8 mouse cellular contexts compared by ENCODE assay signal in genomic region chr7:19290969-19291596, GRCm38 (mm10). TPM values are rescaled to one million over a fixed set of nuclear protein-coding genes. Genes with fewer than 3 reads are reported as not detected.
DNase-seq lines count a peak whose midpoint lies in the region; ATAC-seq and TF ChIP-seq lines count a peak whose summit lies in the region.

No protein-coding gene starts in this region.

- H3K4me1 ChIP-seq in forebrain, embryonic 14.5 days (ENCODE audit: control insufficient read depth, insufficient read depth, low read length) = peaks cover 10% of the 10 kb centered on the region
- H3K4me1 ChIP-seq in hindbrain, embryonic 12.5 days = peaks cover 15% of the 10 kb centered on the region
- peaks cover 15% of the 10 kb centered on the region for H3K4me1 ChIP-seq in liver, postnatal 0 days (ENCODE audit: insufficient read depth)
- no peaks in the 10 kb centered on the region for H3K4me1 ChIP-seq in small intestine, adult 2 months (ENCODE audit: control insufficient read depth, insufficient read depth, insufficient read length, low read length)

- H3K4me2 ChIP-seq in forebrain, embryonic 14.5 days (ENCODE audit: low read length) = peak overlapping the region; percentile 43
- H3K4me2 ChIP-seq in hindbrain, embryonic 12.5 days (replicated peaks) = peak overlapping the region; percentile 54
- H3K4me2 ChIP-seq in liver, postnatal 0 days (ENCODE audit: low read depth, low read length) = peak overlapping the region; percentile 75

- peak overlapping the region; percentile 9; the same call in 1 of the 2 replicates for H3K4me3 ChIP-seq in forebrain, embryonic 14.5 days (ENCODE audit: low read depth, low read length)
- H3K4me3 ChIP-seq in hindbrain, embryonic 12.5 days = peak overlapping the region; percentile 19
- H3K4me3 ChIP-seq in liver, postnatal 0 days (ENCODE audit: low read depth, low read length) = peak overlapping the region; percentile 44
- peak overlapping the region; percentile 58 for H3K4me3 ChIP-seq in small intestine, adult 2 months (ENCODE audit: low read depth, low read length)

- no peak for TF ChIP-seq EP300 in liver, postnatal 0 days (IDR thresholded peaks at IDR 0.05; ENCODE audit: low read depth)

- WGBS in forebrain, embryonic 14.5 days = 4% methylated on average over 20 of the region's 20 CpGs
- WGBS in hindbrain, embryonic 12.5 days = 2% methylated on average over 20 of the region's 20 CpGs
- WGBS in liver, postnatal 0 days (ENCODE audit: insufficient replicate concordance) = 3% methylated on average over 20 of the region's 20 CpGs
- WGBS in small intestine, adult 2 months = 3% methylated on average over 20 of the region's 20 CpGs

- peaks cover 54% of the 10 kb centered on the region for H3K36me3 ChIP-seq in forebrain, embryonic 14.5 days (ENCODE audit: control insufficient read depth, insufficient read depth, low read length)
- peaks cover 42% of the 10 kb centered on the region for H3K36me3 ChIP-seq in hindbrain, embryonic 12.5 days
- no peaks in the 10 kb centered on the region for H3K36me3 ChIP-seq in liver, postnatal 0 days (replicated peaks; ENCODE audit: insufficient read depth, low read length)
- H3K36me3 ChIP-seq in small intestine, adult 2 months (ENCODE audit: control insufficient read depth, insufficient read depth, low read length) = no peaks in the 10 kb centered on the region

- no peaks in the 10 kb centered on the region for H3K27me3 ChIP-seq in forebrain, embryonic 14.5 days (replicated peaks; ENCODE audit: control insufficient read depth, insufficient read depth, low read length)
- H3K27me3 ChIP-seq in hindbrain, embryonic 12.5 days = no peaks in the 10 kb centered on the region
- H3K27me3 ChIP-seq in liver, postnatal 0 days (ENCODE audit: insufficient read depth, low read length) = 0 out of 2 replicates have a peak, but pooled peaks cover 3% of the 10 kb centered on the region
- no peaks in the 10 kb centered on the region for H3K27me3 ChIP-seq in small intestine, adult 2 months (ENCODE audit: control insufficient read depth, insufficient read depth, low read length)

- peak overlapping the region; percentile 29; the same call in 1 of the 2 replicates for H3K9ac ChIP-seq in forebrain, embryonic 14.5 days (ENCODE audit: low read length)
- H3K9ac ChIP-seq in hindbrain, embryonic 12.5 days = peak overlapping the region; percentile 38; the same call in 1 of the 2 replicates
- peak overlapping the region; percentile 46 for H3K9ac ChIP-seq in liver, postnatal 0 days (replicated peaks)

- peak overlapping the region; percentile 27; the same call in 1 of the 2 replicates for H3K27ac ChIP-seq in forebrain, embryonic 14.5 days (ENCODE audit: low read depth, low read length)
- peak overlapping the region; percentile 64 for H3K27ac ChIP-seq in hindbrain, embryonic 12.5 days
- H3K27ac ChIP-seq in liver, postnatal 0 days (ENCODE audit: low read depth) = 0 out of 2 replicates have a peak overlapping the region, but pooled peaks have one; percentile 16
- H3K27ac ChIP-seq in small intestine, adult 2 months (ENCODE audit: insufficient read depth, low read depth, low read length) = no peak overlapping the region

- peak; percentile 49; the same call in 1 of the 2 replicates for ATAC-seq in forebrain, embryonic 14.5 days
- peak; percentile 47 for ATAC-seq in hindbrain, embryonic 12.5 days (ENCODE audit: low FRiP score)
- peak; percentile 55 for ATAC-seq in liver, postnatal 0 days

- TF ChIP-seq CTCF in liver, postnatal 0 days (IDR thresholded peaks at IDR 0.05; ENCODE audit: low read depth) = no peak
- TF ChIP-seq CTCF in small intestine, adult 2 months (IDR thresholded peaks at IDR 0.05; ENCODE audit: extremely low read depth, insufficient read length, insufficient replicate concordance, low read depth, low read length) = no peak

- no peak for TF ChIP-seq POLR2A in small intestine, adult 2 months (IDR thresholded peaks at IDR 0.05; ENCODE audit: low read depth, low read length)

- DNase-seq in right cerebral cortex, postnatal 4 days = peak; percentile 58
- no peak for DNase-seq in right cerebral cortex, adult 18-20 months
- no peak for DNase-seq in forebrain, embryonic 14.5 days (ENCODE audit: low spot score)
- DNase-seq in liver, postnatal 0 days = peak; percentile 58
- DNase-seq in urinary bladder, postnatal 4 days (ENCODE audit: low spot score in 2 of 2) = no peak
- DNase-seq in spleen, adult 12 weeks (ENCODE audit: low spot score) = no peak

- H3K9me3 ChIP-seq in forebrain, embryonic 14.5 days (replicated peaks; ENCODE audit: control insufficient read depth, low read length) = no peaks in the 10 kb centered on the region
- no peaks in the 10 kb centered on the region for H3K9me3 ChIP-seq in hindbrain, embryonic 12.5 days (replicated peaks)
- H3K9me3 ChIP-seq in liver, postnatal 0 days (ENCODE audit: low read length) = no peaks in the 10 kb centered on the region

RNA-seq across cellular contexts. Expression of gene Rtn2, which starts 8.7 kb away (rescaled TPM):
- polyA plus RNA-seq in forebrain, embryonic 14.5 days (2014; fragmentation: Nextera tagmentation; extraction: Ambion mirVana) = 102 and 109 TPM in 2 replicates
- polyA plus RNA-seq in hindbrain, embryonic 12.5 days (2016; fragmentation: Nextera tagmentation; extraction: Ambion mirVana) = 67.8 and 68.0 TPM in 2 replicates
- polyA plus RNA-seq in liver, postnatal 0 days (2015; fragmentation: Nextera tagmentation; extraction: Ambion mirVana) = 1.5 and 4.6 TPM in 2 replicates
- polyA plus RNA-seq in small intestine, adult 2 months (2012; rRNA removed) = 6.7 and 11.7 TPM in 2 replicates

RNA-seq across cellular contexts. Expression of gene Ppm1n, which starts 11.2 kb away (rescaled TPM):
- 0.30 and 0.67 TPM in 2 replicates for polyA plus RNA-seq in forebrain, embryonic 14.5 days (2014; fragmentation: Nextera tagmentation; extraction: Ambion mirVana)
- polyA plus RNA-seq in hindbrain, embryonic 12.5 days (2016; fragmentation: Nextera tagmentation; extraction: Ambion mirVana) = 0.17 TPM in 1 of 2 replicates, not detected in the other
- 0.15 TPM in 1 of 2 replicates, not detected in the other for polyA plus RNA-seq in liver, postnatal 0 days (2015; fragmentation: Nextera tagmentation; extraction: Ambion mirVana)
- polyA plus RNA-seq in small intestine, adult 2 months (2012; rRNA removed) = 1.8 and 11.8 TPM in 2 replicates

RNA-seq across cellular contexts. Expression of gene Fosb, which starts 18.8 kb away (rescaled TPM):
- 0.17 TPM in 1 of 2 replicates, not detected in the other for polyA plus RNA-seq in forebrain, embryonic 14.5 days (2014; fragmentation: Nextera tagmentation; extraction: Ambion mirVana)
- polyA plus RNA-seq in hindbrain, embryonic 12.5 days (2016; fragmentation: Nextera tagmentation; extraction: Ambion mirVana) = 0.10 TPM in 1 of 2 replicates, not detected in the other
- 0.06 TPM in 1 of 2 replicates, not detected in the other for polyA plus RNA-seq in liver, postnatal 0 days (2015; fragmentation: Nextera tagmentation; extraction: Ambion mirVana)
- polyA plus RNA-seq in small intestine, adult 2 months (2012; rRNA removed) = 1.7 and 16.7 TPM in 2 replicates

RNA-seq across cellular contexts. Expression of gene Vasp, which starts 19.5 kb away (rescaled TPM):
- 27.1 and 32.3 TPM in 2 replicates for polyA plus RNA-seq in forebrain, embryonic 14.5 days (2014; fragmentation: Nextera tagmentation; extraction: Ambion mirVana)
- 52.7 and 60.3 TPM in 2 replicates for polyA plus RNA-seq in hindbrain, embryonic 12.5 days (2016; fragmentation: Nextera tagmentation; extraction: Ambion mirVana)
- polyA plus RNA-seq in liver, postnatal 0 days (2015; fragmentation: Nextera tagmentation; extraction: Ambion mirVana) = 36.2 and 36.4 TPM in 2 replicates
- polyA plus RNA-seq in small intestine, adult 2 months (2012; rRNA removed) = 183 and 517 TPM in 2 replicates

RNA-seq across cellular contexts. Expression of gene Ercc1, which starts 53.5 kb away (rescaled TPM):
- polyA plus RNA-seq in forebrain, embryonic 14.5 days (2014; fragmentation: Nextera tagmentation; extraction: Ambion mirVana) = 99.5 and 101 TPM in 2 replicates
- polyA plus RNA-seq in hindbrain, embryonic 12.5 days (2016; fragmentation: Nextera tagmentation; extraction: Ambion mirVana) = 95.6 and 96.8 TPM in 2 replicates
- polyA plus RNA-seq in liver, postnatal 0 days (2015; fragmentation: Nextera tagmentation; extraction: Ambion mirVana) = 9.6 and 9.8 TPM in 2 replicates
- polyA plus RNA-seq in small intestine, adult 2 months (2012; rRNA removed) = 9.3 and 17.5 TPM in 2 replicates

Comparison
In these comparisons a context has a peak if more than half of its experiments do, and no peak if none do; other contexts are left out.
1. DNase-seq: peak in right cerebral cortex, postnatal 4 days (single experiment) and liver, postnatal 0 days (single experiment); none in right cerebral cortex, adult 18-20 months (single experiment), forebrain, embryonic 14.5 days (single experiment), urinary bladder, postnatal 4 days (0 of 2) and spleen, adult 12 weeks (single experiment).
2. Peak in every context shown above with its lines, with median percentiles within 50 percentile points of each other: ATAC-seq, H3K4me2 ChIP-seq, H3K4me3 ChIP-seq and H3K9ac ChIP-seq.